Mouse (Mus musculus) CH12.LX (cell line): ENCODE results near the gene Sgk2.

Source experiments
- CTCF ChIP-seq, 2 experiments: IDR thresholded peaks in 1 of 2; conservative IDR thresholded peaks in 1 of 2; 2 replicates each; pipeline ENCODE4 v1.5.1; 2011 to 2012; ENCODE audit warnings: low read depth in 2 of 2, low read length in 2 of 2, improper control_type of control experiment in 1 of 2, inconsistent platforms in 1 of 2, mild to moderate bottlenecking in 1 of 2, moderate library complexity in 1 of 2
- E2F4 ChIP-seq: IDR thresholded peaks from 2 replicates; pipeline ENCODE4 v1.6.1; 2011; ENCODE audit warnings: low read depth, low read length, improper control_type of control experiment; ENCODE audit not compliant: insufficient replicate concordance
- MAX ChIP-seq: IDR thresholded peaks from 2 replicates; pipeline ENCODE4 v1.6.1; 2011; ENCODE audit warnings: low read length, improper control_type of control experiment
- MYC ChIP-seq: IDR thresholded peaks from 2 replicates; pipeline ENCODE4 v1.6.1; 2011; ENCODE audit warnings: low read depth, mild to moderate bottlenecking, improper control_type of control experiment, low read length
- POLR2A ChIP-seq: IDR thresholded peaks from 2 replicates; pipeline ENCODE4 v1.6.1; 2011; ENCODE audit warnings: low read depth, mild to moderate bottlenecking, improper control_type of control experiment, low read length
- POLR2AphosphoS2 ChIP-seq: IDR thresholded peaks from 2 replicates; pipeline ENCODE4 v1.6.1; 2011; ENCODE audit warnings: low read depth, low read length, improper control_type of control experiment
- RAD21 ChIP-seq: IDR thresholded peaks from 2 replicates; pipeline ENCODE4 v1.6.1; 2011; ENCODE audit warnings: low read depth, mild to moderate bottlenecking, low read length, improper control_type of control experiment, moderate library complexity
- SMC3 ChIP-seq: IDR thresholded peaks from 2 replicates; pipeline ENCODE4 v1.6.1; 2011; ENCODE audit warnings: low read depth, low read length, improper control_type of control experiment
- ZNF384 ChIP-seq: IDR thresholded peaks from 2 replicates; pipeline ENCODE4 v1.6.1; 2012; ENCODE audit warnings: low read depth, low read length, improper control_type of control experiment, inconsistent platforms

GRCm38 (mm10) chr2:163055715-163056114, 68.6 kb downstream of the Sgk2 start:
- no peak for TF ChIP-seq POLR2A
- TF ChIP-seq POLR2AphosphoS2, result no peak
- TF ChIP-seq E2F4, result no peak
- TF ChIP-seq ZNF384, result no peak
- TF ChIP-seq CTCF (conservative IDR thresholded peaks at IDR 0.05 in 1 of 2, IDR thresholded peaks at IDR 0.05 in 1 of 2; ENCODE audit: low read depth in 2 of 2, low read length in 2 of 2), result no peak
- no peak for TF ChIP-seq MAX
- TF ChIP-seq MYC, result no peak
- no peak for TF ChIP-seq SMC3
- no peak for TF ChIP-seq RAD21
